Mouse (Mus musculus) brain, embryonic 14.5 days (tissue): Measurements from ENCODE around the gene Gdi1. TPM values are rescaled to one million over a fixed set of nuclear protein-coding genes. Genes with fewer than 3 reads are reported as not detected.
"Not testable (repeated sequence)": the region's sequence is repeated elsewhere in the genome, so short reads cannot be mapped to it uniquely, and the experiment has no call there.

ENCODE experiments used
- DNase-seq: peaks from one replicate; pipeline ENCODE4 v3.0.0-alpha.2; 2011; ENCODE audit warnings: low read depth
- CTCF ChIP-seq: fragments of 200-500 bp; IDR thresholded peaks from 2 replicates; pipeline ENCODE4 v1.5.1; 2012; ENCODE audit warnings: inconsistent platforms, mild to moderate bottlenecking, moderate library complexity, borderline replicate concordance; ENCODE audit not compliant: insufficient read depth, insufficient read length; ENCODE audit errors: extremely low read depth
- POLR2A ChIP-seq: fragments of 200-500 bp; IDR thresholded peaks from 2 replicates; pipeline ENCODE4 v1.6.1; 2012; ENCODE audit warnings: mild to moderate bottlenecking, inconsistent platforms, borderline replicate concordance; ENCODE audit not compliant: poor library complexity, insufficient read depth, insufficient read length, severe bottlenecking; ENCODE audit errors: extremely low read depth
- polyA plus RNA-seq: library from polyadenylated mRNA; depleted of rRNA; stranded (reverse); fragments of >200 nt; gene quantifications from 2 replicates; pipeline ENCODE4 v1.2.3, GENCODE M21; 2012

Gdi1 gene
- polyA plus RNA-seq, 1 experiment: 1,152 TPM

GRCm38 (mm10) chrX:74283092-74283437, 21.7 kb upstream of the Gdi1 start:
- TF ChIP-seq POLR2A (no peak), CTCF (no peak)
- DNase-seq: no peak

GRCm38 (mm10) chrX:74293431-74293830, 11.4 kb upstream of the Gdi1 start:
- no peak for DNase-seq
- TF ChIP-seq CTCF (no peak), POLR2A (no peak)

- DNase-seq: peak; percentile 98
- TF ChIP-seq CTCF (no peak), POLR2A (peak; percentile 37; the same call in 1 of the 2 replicates)
Observed at GRCm38 (mm10) chrX:74296538-74297448, 8.0 kb upstream of the Gdi1 start, which contains the start of gene Atp6ap1. Gene Atp6ap1, plus strand, starts transcription at chrX:74297097.

GRCm38 (mm10) chrX:74298348-74298747, 6.5 kb upstream of the Gdi1 start:
- DNase-seq: no peak
- no peak for TF ChIP-seq POLR2A
- TF ChIP-seq CTCF: no peak

- TF ChIP-seq CTCF: no peak
- TF ChIP-seq POLR2A: no peak
- DNase-seq: no peak
Observed at GRCm38 (mm10) chrX:74299721-74300120, 5.1 kb upstream of the Gdi1 start.

- peak; percentile 95 for DNase-seq
- TF ChIP-seq POLR2A: no peak
- no peak for TF ChIP-seq CTCF
Observed at GRCm38 (mm10) chrX:74312540-74313464, 8.0 kb downstream of the Gdi1 start, which contains the start of gene Fam50a. Gene Fam50a, plus strand, starts transcription at chrX:74313033.

- DNase-seq: peak; percentile 89
- TF ChIP-seq POLR2A (peak; percentile 79), CTCF (no peak)
Observed at GRCm38 (mm10) chrX:74328725-74329161, 23.9 kb downstream of the Gdi1 start, which contains the start of gene Plxna3. Gene Plxna3, plus strand, starts transcription at chrX:74329066.

GRCm38 (mm10) chrX:74329215-74329671, 24.4 kb downstream of the Gdi1 start:
- peak; percentile 39 for DNase-seq
- no peak for TF ChIP-seq POLR2A
- no peak for TF ChIP-seq CTCF

- peak; percentile 25 for DNase-seq
- TF ChIP-seq CTCF (no peak), POLR2A (no peak)
Observed at GRCm38 (mm10) chrX:74330166-74330930, 25.6 kb downstream of the Gdi1 start.

- peak; percentile 15 for DNase-seq
- no peak for TF ChIP-seq POLR2A
- no peak for TF ChIP-seq CTCF
Observed at GRCm38 (mm10) chrX:74352645-74353466, 48.1 kb downstream of the Gdi1 start.

GRCm38 (mm10) chrX:74353467-74353770, 48.6 kb downstream of the Gdi1 start, which contains the start of gene Lage3:
Gene Lage3, minus strand, starts transcription at chrX:74353618.
- DNase-seq: peak; percentile 87
- TF ChIP-seq CTCF: no peak
- TF ChIP-seq POLR2A: peak; percentile 49; the same call in 1 of the 2 replicates

GRCm38 (mm10) chrX:74357069-74357468, 52.3 kb downstream of the Gdi1 start:
- DNase-seq: not testable (repeated sequence)
